Mouse (Mus musculus): ENCODE results near the gene Rbmxl2. TPM values are rescaled to one million over a fixed set of nuclear protein-coding genes. Genes with fewer than 3 reads are reported as not detected.

Gene Rbmxl2
- not detected for polyA plus RNA-seq (2014; fragmentation: Illumina TruSeq; extraction: RNeasy Lipid Tissue Mini Kit (QIAGEN cat#74804))

DNA sequence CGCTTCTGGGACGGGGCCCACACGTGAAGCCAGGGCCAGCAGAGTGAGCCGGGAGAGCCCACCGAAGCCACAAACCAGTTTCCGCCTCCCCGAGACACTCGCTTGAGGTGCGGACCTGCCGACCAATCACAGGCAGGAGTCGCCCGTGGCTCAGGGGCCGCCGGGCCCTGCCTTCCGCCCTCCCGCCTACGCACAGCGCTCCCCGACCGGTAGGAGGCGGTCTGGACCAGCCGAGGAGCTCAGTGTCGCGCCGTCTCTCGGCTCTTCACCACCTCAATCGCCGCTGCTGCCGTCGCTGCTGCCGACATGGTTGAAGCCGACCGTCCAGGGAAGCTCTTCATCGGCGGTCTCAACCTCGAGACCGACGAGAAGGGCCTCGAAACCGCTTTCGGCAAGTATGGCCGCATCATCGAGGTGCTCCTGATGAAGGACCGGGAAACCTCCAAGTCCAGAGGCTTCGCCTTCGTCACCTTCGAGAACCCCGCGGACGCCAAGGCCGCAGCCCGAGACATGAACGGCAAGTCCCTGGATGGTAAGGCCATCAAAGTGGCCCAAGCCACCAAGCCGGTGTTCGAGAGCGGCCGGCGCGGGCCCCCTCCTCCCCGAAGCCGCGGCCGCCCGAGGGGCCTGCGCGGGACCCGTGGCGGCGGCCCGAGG lies at the start of gene Rbmxl2:
Gene Rbmxl2, plus strand, starts transcription at position 242 of the 657 bp plus-strand sequence.

DNA sequence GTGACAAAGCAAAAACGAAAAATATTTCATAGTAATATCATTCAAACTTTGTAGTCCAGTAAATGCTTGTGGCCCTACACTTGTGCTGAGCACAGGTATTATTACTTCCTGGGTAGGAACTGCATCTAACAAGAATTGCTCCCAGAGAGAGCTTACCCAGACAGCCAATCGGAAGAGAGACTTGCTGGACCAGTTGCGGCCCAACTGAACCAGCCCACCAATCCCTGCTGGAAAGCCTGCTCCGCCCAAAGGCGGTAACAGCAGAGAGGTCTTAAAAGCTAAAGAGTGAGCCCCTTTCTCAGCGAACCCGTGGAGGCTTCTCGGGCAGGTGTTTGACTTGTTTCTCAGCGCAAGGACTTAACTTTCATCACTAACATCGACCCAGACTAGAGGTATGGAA lies 42.6 kb upstream of the Rbmxl2 start, which contains the start of gene Nlrp14:
Gene Nlrp14, plus strand, starts transcription at position 301 of the 400 bp plus-strand sequence.

Other genes starting within 250 kb of the Rbmxl2 start
- not detected for gene Olfr6, start 245.5 kb upstream of the Rbmxl2 start, polyA plus RNA-seq (2014; fragmentation: Illumina TruSeq; extraction: RNeasy Lipid Tissue Mini Kit (QIAGEN cat#74804))
- not detected for gene Olfr711, start 234.0 kb upstream of the Rbmxl2 start, polyA plus RNA-seq (2014; fragmentation: Illumina TruSeq; extraction: RNeasy Lipid Tissue Mini Kit (QIAGEN cat#74804))
- gene Olfr2, start 203.4 kb upstream of the Rbmxl2 start, polyA plus RNA-seq (2014; fragmentation: Illumina TruSeq; extraction: RNeasy Lipid Tissue Mini Kit (QIAGEN cat#74804)), result not detected
- gene Olfr713, start 178.3 kb upstream of the Rbmxl2 start, polyA plus RNA-seq (2014; fragmentation: Illumina TruSeq; extraction: RNeasy Lipid Tissue Mini Kit (QIAGEN cat#74804)), result not detected
- gene Olfr714, start 138.5 kb upstream of the Rbmxl2 start, polyA plus RNA-seq (2014; fragmentation: Illumina TruSeq; extraction: RNeasy Lipid Tissue Mini Kit (QIAGEN cat#74804)), result not detected
- not detected for gene Olfr17, start 116.2 kb upstream of the Rbmxl2 start, polyA plus RNA-seq (2014; fragmentation: Illumina TruSeq; extraction: RNeasy Lipid Tissue Mini Kit (QIAGEN cat#74804))
- not detected for gene Olfr715b, start 99.1 kb upstream of the Rbmxl2 start, polyA plus RNA-seq (2014; fragmentation: Illumina TruSeq; extraction: RNeasy Lipid Tissue Mini Kit (QIAGEN cat#74804))
- not detected for gene Olfr715, start 78.4 kb upstream of the Rbmxl2 start, polyA plus RNA-seq (2014; fragmentation: Illumina TruSeq; extraction: RNeasy Lipid Tissue Mini Kit (QIAGEN cat#74804))
- not detected for gene Olfr716, start 71.1 kb upstream of the Rbmxl2 start, polyA plus RNA-seq (2014; fragmentation: Illumina TruSeq; extraction: RNeasy Lipid Tissue Mini Kit (QIAGEN cat#74804))
- 208 TPM for gene Nlrp14, start 42.5 kb upstream of the Rbmxl2 start, polyA plus RNA-seq (2014; fragmentation: Illumina TruSeq; extraction: RNeasy Lipid Tissue Mini Kit (QIAGEN cat#74804))
- gene Syt9, start 161.3 kb downstream of the Rbmxl2 start, polyA plus RNA-seq (2014; fragmentation: Illumina TruSeq; extraction: RNeasy Lipid Tissue Mini Kit (QIAGEN cat#74804)), result 2.8 TPM